Mouse (Mus musculus): ENCODE results near the gene Vezt. TPM values are rescaled to one million over a fixed set of nuclear protein-coding genes. Genes with fewer than 3 reads are reported as not detected.

The Vezt gene
- 9.1 TPM for polyA plus RNA-seq (2017; shearing (Covaris generic))

DNA sequence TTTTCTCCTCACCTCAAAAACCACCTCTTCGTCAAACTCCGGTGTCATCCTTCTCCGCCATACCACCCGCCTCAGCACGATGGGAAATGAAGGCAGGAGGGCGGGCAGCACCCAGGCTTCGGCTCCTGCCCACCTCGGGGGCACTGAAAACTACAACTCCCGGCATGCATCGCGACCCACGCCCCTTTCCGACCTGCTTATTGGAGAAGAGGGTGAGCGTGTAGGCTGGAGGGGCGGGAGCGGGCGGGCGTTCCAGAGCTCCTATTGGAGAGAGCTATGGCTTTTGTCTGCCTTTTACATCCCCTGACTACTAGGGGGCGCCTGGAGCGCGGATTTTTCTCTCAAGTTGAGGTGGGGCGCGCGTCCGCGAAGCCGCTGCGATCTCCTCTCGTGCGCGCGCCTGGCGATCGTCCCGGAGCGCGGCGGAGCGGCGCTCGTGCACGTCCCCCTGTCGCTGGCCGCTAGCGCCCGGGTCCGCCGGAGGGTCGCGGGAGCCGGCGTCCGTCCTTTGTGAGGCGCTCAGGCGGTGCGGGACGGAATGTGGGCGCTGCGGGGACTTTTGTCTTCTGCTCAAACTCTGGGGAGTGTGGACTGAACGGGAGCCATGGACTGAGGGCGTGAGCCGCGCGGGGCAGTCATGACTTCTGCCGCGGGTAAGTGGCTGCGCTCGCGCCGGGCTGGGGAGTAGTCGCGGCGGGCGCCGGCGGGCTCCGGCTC is at the start of gene Vezt, which contains the start of gene Fgd6:
Gene Vezt (minus strand): TSS at position 160 of the 717 bp plus-strand sequence.
Gene Fgd6 (plus strand): TSS at position 344 of the 717 bp plus-strand sequence.

DNA sequence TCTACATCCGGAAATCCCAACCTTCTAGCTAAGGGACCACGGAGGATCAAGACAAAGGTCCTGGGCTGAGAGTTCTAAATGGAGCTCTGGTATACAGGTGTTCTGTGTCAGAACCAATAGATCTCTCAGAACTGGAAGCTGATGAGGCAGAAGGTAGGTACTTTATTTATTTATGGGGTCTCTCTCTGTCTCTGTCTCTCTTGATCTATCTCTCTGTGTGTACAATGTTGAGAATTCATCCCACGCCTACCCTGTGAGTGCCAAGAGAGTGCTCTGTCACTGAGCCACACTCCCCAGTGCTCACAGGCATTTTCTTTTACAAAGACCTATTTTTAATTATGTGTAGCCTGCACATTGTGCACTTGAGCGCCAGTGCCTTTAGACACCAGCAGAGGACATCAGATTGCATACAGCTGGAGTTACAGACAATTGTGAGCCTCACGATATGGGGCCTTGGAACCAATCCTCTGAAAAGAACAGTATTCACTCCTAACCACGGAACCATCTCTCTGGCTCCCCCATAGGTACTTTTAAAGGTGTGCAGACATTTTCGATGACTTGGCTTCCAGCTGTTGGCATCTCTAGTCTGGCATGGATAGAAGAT is 138.5 kb downstream of the Vezt start, which contains the start of gene Metap2:
Gene Metap2 (minus strand): TSS at position 51 of the 604 bp plus-strand sequence.

Other genes with a start within 250 kb of the Vezt start
- not detected for gene Usp44, start 204.3 kb downstream of the Vezt start, polyA plus RNA-seq (2017; shearing (Covaris generic))
- 102 TPM for gene Metap2, start 138.7 kb downstream of the Vezt start, polyA plus RNA-seq (2017; shearing (Covaris generic))
- gene Fgd6, start 184 bp upstream of the Vezt start, polyA plus RNA-seq (2017; shearing (Covaris generic)) = 3.2 TPM
- gene Nr2c1, start 112.2 kb upstream of the Vezt start, polyA plus RNA-seq (2017; shearing (Covaris generic)) = 5.1 TPM
- 83.5 TPM for gene Ndufa12, start 162.9 kb upstream of the Vezt start, polyA plus RNA-seq (2017; shearing (Covaris generic))